Mouse (Mus musculus) bone marrow macrophage, adult 2 months (primary cell): ENCODE measurements at regions not wholly inside any gene's neighbourhood (a gene's known extent, or its start where the extent isn't known, plus 50 kb on each side); places are given as distances from the start of the nearest gene placed in this dataset.

Source experiments
- H3K27ac ChIP-seq: 2 replicates; pipeline ENCODE4 v1.5.1; 2012; ENCODE audit warnings: low read depth, low read length; ENCODE audit not compliant: insufficient read depth
- H3K4me1 ChIP-seq: 2 replicates; pipeline ENCODE4 v1.6.1; 2012; ENCODE audit warnings: low read length; ENCODE audit not compliant: control insufficient read depth, insufficient read depth
- H3K4me3 ChIP-seq: 2 replicates; pipeline ENCODE4 v1.5.1; 2012; ENCODE audit warnings: mild to moderate bottlenecking, low read length, moderate library complexity; ENCODE audit not compliant: insufficient read depth
- CTCF ChIP-seq: IDR thresholded peaks from 2 replicates; pipeline ENCODE4 v1.5.1; 2012; ENCODE audit warnings: low read depth, mild to moderate bottlenecking, low read length, moderate library complexity
- POLR2A ChIP-seq: IDR thresholded peaks from 2 replicates; pipeline ENCODE4 v1.6.1; 2012; ENCODE audit warnings: mild to moderate bottlenecking, low read depth, low read length, borderline replicate concordance

- TF ChIP-seq CTCF, result no peak
- no peak for TF ChIP-seq POLR2A
- peaks cover 17% of the 10 kb centered on the region for H3K4me1 ChIP-seq
These were observed 92.4 kb upstream of the Hnrnpk start for GRCm38 (mm10) chr13:58495390-58496073.

GRCm38 (mm10) chr13:58494726-58495125, 91.6 kb upstream of the Hnrnpk start:
- TF ChIP-seq POLR2A, result no peak
- TF ChIP-seq CTCF, result no peak
- no peak overlapping the region for H3K4me3 ChIP-seq
- H3K27ac ChIP-seq, result peak overlapping the region; percentile 38; the same call in 1 of the 2 replicates
- H3K4me1 ChIP-seq, result peaks cover 17% of the 10 kb centered on the region

More at GRCm38 (mm10) chr13:58495390-58496073, 92.4 kb upstream of the Hnrnpk start:
- H3K4me3 ChIP-seq, result no peak overlapping the region
- H3K27ac ChIP-seq, result 0 out of 2 replicates have a peak overlapping the region, but pooled peaks have one; percentile 38

- Histone ChIP-seq H3K4me1 (peaks cover 39% of the 10 kb centered on the region), H3K27ac (no peak overlapping the region), H3K4me3 (no peak overlapping the region)
- TF ChIP-seq CTCF (no peak), POLR2A (no peak)
These were observed 87.7 kb upstream of the Hnrnpk start for GRCm38 (mm10) chr13:58490829-58491228.

GRCm38 (mm10) chr13:58485011-58485410, 81.9 kb upstream of the Hnrnpk start:
- Histone ChIP-seq H3K27ac (no peak overlapping the region), H3K4me1 (peaks cover 54% of the 10 kb centered on the region), H3K4me3 (no peak overlapping the region)
- TF ChIP-seq CTCF (no peak), POLR2A (no peak)

DNA sequence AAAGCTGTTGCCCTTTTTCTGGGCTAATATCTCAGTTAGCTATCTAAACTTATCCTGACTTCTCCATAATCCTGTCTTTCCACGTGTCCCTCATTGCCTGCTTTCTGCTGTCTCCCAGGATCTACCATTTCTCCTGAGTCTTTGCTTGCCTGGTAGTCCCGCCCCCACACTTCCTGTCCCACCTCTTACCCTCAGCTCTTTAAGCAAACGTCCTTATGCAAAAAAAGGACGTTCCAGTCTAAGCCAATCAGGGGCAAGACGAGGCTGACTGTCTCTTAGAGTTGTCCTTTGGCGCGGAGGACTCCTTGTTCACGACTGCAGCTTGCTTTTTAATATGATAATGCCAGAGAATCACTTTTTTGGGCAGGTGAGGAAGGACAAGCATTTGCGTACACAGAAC, 79.6 kb upstream of the Hnrnpk start:
- TF ChIP-seq POLR2A (no peak), CTCF (no peak)
- Histone ChIP-seq H3K4me3 (no peak overlapping the region), H3K27ac (no peak overlapping the region), H3K4me1 (peaks cover 51% of the 10 kb centered on the region)

GRCm38 (mm10) chr13:58480928-58481598, 77.9 kb upstream of the Hnrnpk start:
- Histone ChIP-seq H3K27ac (peak overlapping the region; percentile 66), H3K4me1 (peaks cover 46% of the 10 kb centered on the region), H3K4me3 (no peak overlapping the region)
- no peak for TF ChIP-seq POLR2A

DNA sequence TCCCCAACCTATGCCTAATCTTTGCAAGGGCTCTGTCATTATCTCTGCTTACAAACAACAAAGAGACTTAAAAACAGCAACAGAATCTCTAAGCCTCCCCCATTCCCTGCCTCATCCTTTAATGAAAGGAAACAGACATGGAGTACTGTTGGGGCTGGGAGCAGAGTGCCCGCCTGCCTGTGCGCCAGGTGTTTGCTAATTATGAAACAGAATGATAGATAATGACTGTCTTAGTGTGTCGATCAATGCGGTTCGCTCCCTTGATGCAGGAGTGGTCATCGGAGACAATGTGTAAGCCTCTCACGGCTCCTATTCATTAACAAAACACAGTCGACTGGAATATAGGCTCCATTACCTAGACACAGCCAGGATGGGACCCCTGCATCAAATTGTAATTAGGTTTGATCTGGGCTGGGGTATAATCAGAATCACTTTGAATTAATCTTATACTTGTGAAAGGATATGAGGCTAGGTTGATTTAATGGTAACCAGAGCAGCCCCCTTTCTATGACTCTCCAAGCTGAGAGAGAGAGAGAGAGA, 77.3 kb upstream of the Hnrnpk start:
- H3K4me3 ChIP-seq, result no peak overlapping the region
- no peak for TF ChIP-seq POLR2A
- TF ChIP-seq CTCF, result no peak
- peaks cover 50% of the 10 kb centered on the region for H3K4me1 ChIP-seq
- peak overlapping the region; percentile 66 for H3K27ac ChIP-seq

DNA sequence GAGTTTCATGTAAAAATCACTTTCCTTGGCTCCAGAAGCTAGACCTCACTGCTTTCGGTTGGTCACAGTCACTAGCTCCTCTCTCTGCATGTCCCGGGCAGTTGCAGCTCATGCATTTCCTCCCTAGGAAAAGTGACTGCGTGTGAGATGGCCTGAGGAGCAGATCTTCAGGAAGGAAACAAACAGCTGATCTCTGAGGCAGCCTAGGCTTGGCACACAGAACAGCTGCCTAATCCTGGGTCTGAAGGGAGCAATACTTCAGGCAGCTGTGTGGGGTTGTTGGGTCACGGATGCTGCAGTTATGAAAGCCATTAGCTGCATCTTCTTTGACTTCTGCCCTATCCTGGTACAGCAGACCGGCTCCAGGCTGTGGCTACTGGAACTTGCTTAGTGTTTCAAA, 75.3 kb upstream of the Hnrnpk start:
- peak overlapping the region; percentile 41; the same call in 1 of the 2 replicates for H3K27ac ChIP-seq
- no peak overlapping the region for H3K4me3 ChIP-seq
- TF ChIP-seq POLR2A (no peak), CTCF (no peak)
- H3K4me1 ChIP-seq, result peaks cover 49% of the 10 kb centered on the region

DNA sequence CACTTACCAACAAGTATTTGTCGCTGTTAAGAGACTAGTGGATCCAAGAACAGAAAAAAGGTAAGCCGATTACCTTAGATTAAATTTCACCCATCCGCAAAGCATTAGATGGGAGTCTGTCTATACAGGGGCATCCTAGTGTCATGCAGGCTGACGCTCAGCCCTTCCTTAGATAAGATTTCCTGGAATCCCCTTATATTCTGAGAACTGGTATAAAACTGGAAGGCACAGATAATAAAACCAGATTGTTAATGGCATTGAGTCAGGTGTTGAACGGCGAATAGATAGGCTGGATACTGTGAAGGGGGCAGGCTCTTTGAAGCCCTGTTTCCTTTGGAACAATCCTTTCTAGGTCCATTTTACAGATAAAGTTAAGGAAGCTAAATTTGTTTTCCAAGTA, 74.1 kb upstream of the Hnrnpk start:
- Histone ChIP-seq H3K27ac (no peak overlapping the region), H3K4me1 (peaks cover 42% of the 10 kb centered on the region)
- no peak for TF ChIP-seq POLR2A
- no peak for TF ChIP-seq CTCF

More for the DNA sequence above, 74.1 kb upstream of the Hnrnpk start:
- H3K4me3 ChIP-seq, result no peak overlapping the region
